Mouse (Mus musculus): ENCODE results near the gene Polg2.

DNA sequence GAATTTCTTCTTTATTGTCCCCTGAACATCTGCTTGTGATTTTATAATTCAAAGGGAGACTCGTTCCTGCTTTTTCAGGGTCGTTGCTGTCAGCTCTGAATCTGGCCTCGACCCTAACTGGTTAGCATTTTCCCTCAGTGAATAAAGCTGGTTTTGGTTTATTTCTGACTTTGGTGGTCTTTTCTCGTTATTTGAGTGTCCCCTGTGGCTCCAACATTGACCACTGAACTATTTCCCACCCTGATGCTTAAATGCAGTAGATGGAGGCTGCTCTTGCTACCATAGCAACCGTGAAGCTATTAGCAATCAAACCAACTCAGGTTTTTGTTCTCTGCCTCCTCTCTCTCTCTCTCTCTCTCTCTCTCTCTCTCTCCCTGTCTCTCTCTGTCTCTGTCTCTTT is 51.4 kb downstream of the Polg2 start:
- TF ChIP-seq CTCF (IDR thresholded peaks at IDR 0.05; ENCODE audit: low read depth): no peak
- no peak for TF ChIP-seq EP300 (IDR thresholded peaks at IDR 0.05; ENCODE audit: low read depth)

Data from liver, postnatal 0 days (tissue).